Mouse (Mus musculus): ENCODE measurements around the gene Jade2.

Gene Jade2

GRCm38 (mm10) chr11:51857818-51858527, 520 bp upstream of the Jade2 start:
- DNase-seq (ENCODE audit: low read depth, low spot score): no peak

GRCm38 (mm10) chr11:51856616-51857080, 805 bp downstream of the Jade2 start:
- DNase-seq (ENCODE audit: low read depth, low spot score): no peak

GRCm38 (mm10) chr11:51855818-51856615, 1.4 kb downstream of the Jade2 start:
- DNase-seq (ENCODE audit: low read depth, low spot score): no peak

- no peak for DNase-seq (ENCODE audit: low read depth, low spot score)
Measured at GRCm38 (mm10) chr11:51854981-51855817, 2.3 kb downstream of the Jade2 start.

GRCm38 (mm10) chr11:51852595-51852994, 4.9 kb downstream of the Jade2 start:
- no peak for DNase-seq (ENCODE audit: low read depth, low spot score)

GRCm38 (mm10) chr11:51852091-51852521, 5.3 kb downstream of the Jade2 start:
- no peak for DNase-seq (ENCODE audit: low read depth, low spot score)

GRCm38 (mm10) chr11:51850741-51851330, 6.6 kb downstream of the Jade2 start:
- no peak for DNase-seq (ENCODE audit: low read depth, low spot score)

GRCm38 (mm10) chr11:51848324-51848723, 9.1 kb downstream of the Jade2 start:
- DNase-seq (ENCODE audit: low read depth, low spot score): no peak

GRCm38 (mm10) chr11:51847902-51848301, 9.6 kb downstream of the Jade2 start:
- DNase-seq (ENCODE audit: low read depth, low spot score): no peak

- no peak for DNase-seq (ENCODE audit: low read depth, low spot score)
Measured at GRCm38 (mm10) chr11:51845981-51846883, 11.2 kb downstream of the Jade2 start.

- no peak for DNase-seq (ENCODE audit: low read depth, low spot score)
Measured at GRCm38 (mm10) chr11:51844529-51845098, 12.8 kb downstream of the Jade2 start.

GRCm38 (mm10) chr11:51843898-51844297, 13.6 kb downstream of the Jade2 start:
- DNase-seq (ENCODE audit: low read depth, low spot score): no peak

- DNase-seq (ENCODE audit: low read depth, low spot score): no peak
Measured at GRCm38 (mm10) chr11:51843168-51843567, 14.3 kb downstream of the Jade2 start.

- no peak for DNase-seq (ENCODE audit: low read depth, low spot score)
Measured at GRCm38 (mm10) chr11:51841149-51841548, 16.3 kb downstream of the Jade2 start.

- DNase-seq (ENCODE audit: low read depth, low spot score): no peak
Measured at GRCm38 (mm10) chr11:51840657-51841056, 16.8 kb downstream of the Jade2 start.

GRCm38 (mm10) chr11:51839973-51840372, 17.5 kb downstream of the Jade2 start:
- DNase-seq (ENCODE audit: low read depth, low spot score): no peak

- DNase-seq (ENCODE audit: low read depth, low spot score): no peak
Measured at GRCm38 (mm10) chr11:51839106-51839505, 18.3 kb downstream of the Jade2 start.

- DNase-seq (ENCODE audit: low read depth, low spot score): no peak
Measured at GRCm38 (mm10) chr11:51837164-51838153, 20.0 kb downstream of the Jade2 start.

- no peak for DNase-seq (ENCODE audit: low read depth, low spot score)
Measured at GRCm38 (mm10) chr11:51836506-51836905, 20.9 kb downstream of the Jade2 start.
